Mouse (Mus musculus) WW6 (cell line): ENCODE data around the gene Synpo2.

Experiments
- DNase-seq: peaks from one replicate; pipeline ENCODE4 v3.0.0-alpha.2; 2013; ENCODE audit warnings: low read depth, low spot score

Gene Synpo2

DNA sequence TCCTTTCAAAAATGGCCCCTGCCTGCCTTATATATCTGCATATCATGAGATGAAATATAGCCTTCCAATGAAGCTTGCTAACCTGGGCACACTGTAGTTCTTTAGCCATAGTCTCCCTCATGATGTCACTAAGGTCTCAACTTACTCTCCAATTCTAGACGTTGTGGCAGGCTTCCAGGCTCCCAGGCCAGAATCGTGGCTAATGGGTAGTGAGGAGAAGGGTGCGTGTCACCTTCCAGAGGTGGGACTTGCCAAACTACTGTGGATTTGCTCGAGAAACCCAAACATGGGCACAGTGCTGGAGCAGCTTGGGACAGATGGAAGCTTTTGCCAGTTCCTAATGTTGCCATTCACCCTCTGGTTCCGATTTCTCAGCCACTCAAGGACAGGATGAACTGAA lies 69.5 kb downstream of the Synpo2 start:
- DNase-seq, result no peak

DNA sequence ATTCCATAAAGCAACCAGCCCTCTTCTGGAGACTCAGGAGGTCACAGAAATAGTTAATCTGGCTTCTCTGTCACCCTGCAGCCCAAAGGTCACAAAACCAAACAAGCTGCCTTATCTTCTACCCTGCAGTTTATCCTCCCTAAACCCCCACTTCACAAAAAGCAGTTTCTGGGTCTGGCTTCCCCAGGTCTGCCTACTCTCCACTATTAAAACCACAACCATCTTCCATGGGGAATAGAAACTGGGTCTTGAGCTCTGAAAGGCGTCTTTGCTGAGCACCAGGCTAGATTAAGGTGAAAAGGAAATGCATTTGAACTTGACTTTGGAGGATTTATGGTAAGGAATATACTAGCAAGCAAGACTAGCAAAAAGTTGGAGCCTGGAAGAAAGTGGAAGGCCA lies 71.8 kb downstream of the Synpo2 start:
- no peak for DNase-seq

DNA sequence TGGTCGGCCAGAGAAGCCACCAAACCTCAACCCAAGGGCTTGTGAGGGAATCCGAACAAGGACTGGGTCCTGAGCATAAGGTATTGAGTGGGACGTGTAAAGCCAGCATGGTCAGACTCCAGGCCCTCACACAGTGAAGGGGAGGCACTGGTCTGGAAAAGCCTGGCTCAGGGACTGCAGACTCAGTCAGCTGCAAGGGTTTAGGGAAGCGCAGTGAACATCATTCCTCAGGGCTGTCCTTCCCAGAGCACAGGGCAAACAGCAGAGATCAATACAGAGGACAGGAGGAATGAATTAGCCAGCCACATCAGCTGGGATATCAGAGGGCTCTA lies 72.8 kb downstream of the Synpo2 start:
- DNase-seq, result no peak

DNA sequence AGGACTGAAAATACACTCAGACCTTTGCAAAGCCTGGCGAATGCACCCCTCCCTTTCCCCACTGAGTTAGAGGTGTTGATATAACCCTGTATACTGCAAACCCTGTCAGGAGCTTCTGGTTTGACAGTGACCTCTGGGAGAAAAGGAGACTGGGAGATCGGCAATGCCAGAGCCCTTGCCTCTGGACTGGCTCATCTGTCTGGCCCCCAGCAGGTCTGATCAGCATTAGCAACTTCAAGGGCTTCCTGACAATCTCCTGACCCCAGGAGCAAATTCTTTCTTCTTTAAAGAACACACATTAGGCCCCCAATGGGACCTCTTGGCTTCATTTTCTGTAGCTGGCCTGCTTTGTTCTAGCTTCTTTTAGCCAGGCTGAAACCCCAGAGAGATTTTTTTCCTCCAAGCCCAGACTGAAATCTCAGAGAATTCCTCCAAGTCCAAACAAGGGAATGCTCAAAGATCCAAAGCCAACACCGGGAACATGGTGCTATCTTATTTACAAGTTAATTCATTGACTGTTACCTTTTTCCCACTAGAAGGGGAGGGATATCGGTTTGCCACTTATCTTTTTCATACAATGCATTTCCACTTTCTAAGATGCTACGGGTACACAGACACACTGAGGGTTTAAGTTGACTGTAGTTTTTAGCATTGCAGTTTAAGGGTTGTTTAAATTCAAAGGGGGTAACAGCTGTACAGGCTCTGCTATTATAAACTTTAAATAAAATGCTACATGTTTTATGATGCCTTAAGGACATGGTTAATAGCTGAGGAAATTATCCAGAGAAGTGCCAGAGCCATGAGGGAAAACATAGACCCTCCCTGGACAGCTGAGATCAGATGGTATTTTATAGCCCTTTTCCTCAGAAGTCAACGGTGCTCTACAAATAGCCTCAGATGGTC lies 73.4 kb downstream of the Synpo2 start:
- no peak for DNase-seq

DNA sequence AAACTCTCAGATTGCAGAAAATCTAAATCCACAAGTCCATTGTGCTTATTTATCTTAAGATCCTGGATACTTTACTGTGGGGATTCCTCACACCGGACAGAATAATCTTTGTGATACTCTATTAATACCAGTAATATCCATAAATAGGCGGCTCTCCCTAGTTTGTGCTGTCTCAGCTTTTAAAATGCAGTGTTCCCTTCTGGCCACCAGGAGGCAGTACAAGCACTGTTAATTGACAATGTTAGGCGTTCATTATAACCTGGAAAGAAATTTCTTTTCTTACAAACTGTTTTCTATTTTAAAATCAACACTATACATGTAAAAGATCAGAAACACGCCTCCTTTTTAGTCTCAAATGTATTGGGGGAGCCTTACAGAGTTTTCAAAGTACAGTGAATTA lies 75.2 kb downstream of the Synpo2 start:
- peak; percentile 5 for DNase-seq

DNA sequence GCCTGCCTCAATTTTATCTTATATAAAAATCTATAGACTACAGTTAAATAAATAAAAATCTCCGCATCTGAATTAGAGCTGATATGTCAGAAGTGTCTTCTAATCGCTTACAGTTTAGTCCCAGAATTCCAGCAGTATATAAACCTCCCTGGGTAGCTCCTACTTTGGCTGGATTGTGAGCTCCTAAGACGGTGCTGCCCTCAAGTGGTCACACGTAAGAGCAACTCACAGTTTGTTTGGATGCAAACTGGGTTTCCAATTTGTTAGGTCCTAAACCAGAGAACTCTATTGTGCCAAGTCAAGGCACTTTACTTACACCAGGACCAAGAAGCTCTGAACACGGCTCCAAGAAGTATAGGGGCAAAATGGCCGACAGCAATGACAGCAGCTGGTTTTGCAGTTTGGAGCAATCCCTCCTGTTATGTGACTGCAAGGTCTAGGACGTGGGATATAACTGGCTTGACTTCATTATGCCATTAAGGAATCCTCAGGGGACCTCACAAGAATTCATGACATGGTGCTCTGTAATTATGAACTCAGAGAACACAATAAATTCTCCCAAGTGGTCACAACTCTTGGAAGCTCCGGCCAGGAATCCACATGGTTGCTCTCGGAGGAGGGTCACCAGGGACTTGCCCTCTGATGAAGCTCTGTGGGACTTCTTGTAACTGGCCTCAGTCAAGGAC lies 76.7 kb downstream of the Synpo2 start:
- DNase-seq, result peak; percentile 14

DNA sequence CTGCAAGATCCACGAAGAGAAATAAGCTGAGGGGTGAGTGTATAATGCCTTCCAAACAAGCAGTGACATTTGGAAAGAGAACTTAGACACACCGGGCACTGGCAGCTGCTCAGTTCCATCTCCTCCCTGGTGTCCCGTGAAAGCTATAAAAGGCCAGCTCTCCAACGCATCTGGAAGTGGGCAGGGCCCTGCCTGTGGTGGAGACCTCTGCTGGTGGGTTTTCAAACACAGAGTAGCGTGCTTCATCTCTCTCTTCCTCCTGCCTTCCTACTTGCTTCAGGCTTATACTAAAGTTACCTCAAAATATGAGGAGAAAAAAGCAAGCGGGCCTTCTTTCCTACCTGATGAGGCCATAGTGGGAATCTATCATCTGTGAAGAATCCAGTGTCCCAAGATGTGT lies 77.4 kb downstream of the Synpo2 start:
- DNase-seq, result no peak

DNA sequence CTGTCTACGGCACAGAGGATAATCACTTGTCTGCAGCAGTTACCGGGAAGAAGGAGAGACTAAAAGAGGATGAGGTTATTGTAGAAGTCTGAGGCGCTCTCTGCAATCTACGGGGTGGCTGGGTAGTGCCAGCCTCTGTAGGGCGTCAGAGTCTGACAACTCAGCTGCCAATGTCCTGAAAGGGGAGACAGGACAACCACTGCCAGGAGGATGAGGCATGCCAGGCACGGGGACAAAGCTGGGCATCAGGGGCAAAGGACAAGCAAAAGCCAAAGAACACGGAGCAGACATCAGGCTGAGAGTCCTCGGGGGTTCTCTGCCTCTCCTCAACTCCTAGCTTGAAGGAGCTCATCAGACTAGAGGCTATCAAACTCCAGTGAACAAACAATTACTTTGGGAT lies 82.6 kb downstream of the Synpo2 start:
- no peak for DNase-seq

DNA sequence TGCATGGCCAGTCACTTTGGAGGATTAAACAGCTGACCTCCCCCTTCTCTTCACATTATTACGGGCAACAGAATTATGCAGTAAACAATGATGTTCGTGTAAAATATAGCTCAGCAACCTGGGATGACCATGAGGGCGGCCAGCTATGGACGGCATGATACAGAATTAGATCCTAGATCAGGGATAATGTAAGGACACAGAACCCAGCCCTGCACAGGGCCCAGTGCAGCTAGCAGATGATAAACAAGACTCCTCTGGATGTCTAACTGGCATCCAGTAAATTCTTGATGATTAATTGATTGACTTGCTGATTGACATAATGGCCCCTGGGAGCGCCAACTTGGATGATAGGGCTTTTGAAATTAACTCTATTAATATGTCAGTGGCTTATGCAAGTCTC lies 83.0 kb downstream of the Synpo2 start:
- DNase-seq, result no peak

DNA sequence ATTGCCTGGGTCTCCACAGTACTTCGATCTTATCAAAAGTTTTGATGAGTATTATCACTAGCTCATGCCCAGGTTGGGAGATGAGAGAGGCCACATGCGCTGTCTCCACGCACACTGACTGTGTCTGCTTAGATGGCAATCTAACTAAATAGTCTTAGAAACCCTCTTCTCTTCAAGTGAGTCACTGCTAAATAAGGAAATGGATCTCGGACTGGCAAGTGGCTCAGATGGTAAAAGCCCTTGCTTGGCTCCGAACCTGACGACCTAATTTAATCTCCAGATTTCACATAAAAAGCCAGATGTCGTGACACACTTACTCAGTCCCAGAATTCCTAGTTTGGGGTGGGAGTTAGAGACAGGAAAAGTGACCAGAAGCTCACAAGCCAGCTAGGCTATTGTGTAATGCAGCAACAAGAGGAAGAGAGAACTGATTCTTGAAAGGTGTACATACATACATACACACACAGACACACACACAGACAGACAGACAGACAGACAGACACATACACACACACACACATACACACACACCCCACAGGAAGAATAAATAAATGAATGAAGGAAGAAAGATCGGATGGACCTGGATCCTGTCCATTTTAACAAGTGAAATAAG lies 85.3 kb downstream of the Synpo2 start:
- no peak for DNase-seq

DNA sequence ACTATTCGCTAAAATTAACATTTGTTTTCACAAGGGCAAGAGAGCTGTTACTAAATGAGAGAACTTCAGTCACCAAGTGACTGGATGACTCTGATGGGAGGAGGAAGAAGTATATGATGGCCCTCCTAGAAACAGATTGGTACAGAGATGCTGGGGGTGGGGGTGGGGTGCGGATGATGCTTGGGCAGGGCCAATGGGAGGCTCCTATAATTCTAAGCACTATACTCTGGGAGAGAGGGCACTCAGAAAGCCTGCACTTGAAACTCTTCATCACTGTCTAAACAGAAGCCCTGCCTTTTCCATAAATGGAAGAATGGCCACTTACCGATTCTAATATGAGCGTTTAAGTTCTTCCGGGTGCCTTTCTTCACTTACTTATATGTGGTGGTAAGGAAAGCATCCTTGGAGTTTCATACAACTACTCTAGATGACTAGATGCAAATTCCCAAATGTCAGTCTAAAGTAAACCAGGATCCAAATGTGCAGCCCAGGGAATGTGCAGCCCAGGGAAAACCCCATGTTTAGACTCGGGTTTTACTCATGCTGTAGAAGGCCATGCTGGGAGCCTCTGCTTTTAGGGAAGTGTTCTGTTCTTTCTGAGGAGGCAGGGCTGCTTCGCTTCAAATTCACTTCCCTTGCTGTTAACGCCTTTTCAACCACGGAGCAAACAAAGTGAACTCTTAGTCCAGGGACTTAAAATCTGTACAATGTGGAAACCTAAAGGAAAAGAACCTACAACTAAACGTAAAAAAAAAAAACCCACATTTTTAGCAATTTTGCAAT lies 86.4 kb downstream of the Synpo2 start:
- no peak for DNase-seq

DNA sequence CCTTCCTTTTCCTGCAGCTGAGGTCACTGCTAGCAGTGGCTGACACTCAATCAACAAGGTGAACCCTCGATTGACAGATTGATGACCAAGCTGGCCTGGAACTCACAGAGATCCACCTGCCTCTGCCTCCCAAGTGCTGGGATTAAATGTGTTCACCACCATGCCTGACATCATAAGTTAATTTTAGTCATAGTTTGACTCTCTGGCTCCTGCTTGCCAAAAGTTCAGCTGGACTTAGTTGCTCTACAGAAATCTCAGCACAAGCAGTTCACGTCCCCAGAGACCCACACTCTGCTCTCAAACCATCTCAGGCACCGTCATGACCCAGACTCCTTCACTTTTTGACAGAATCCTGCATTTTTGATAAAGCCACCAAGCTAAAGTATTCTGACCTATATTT lies 87.3 kb downstream of the Synpo2 start:
- DNase-seq, result no peak

DNA sequence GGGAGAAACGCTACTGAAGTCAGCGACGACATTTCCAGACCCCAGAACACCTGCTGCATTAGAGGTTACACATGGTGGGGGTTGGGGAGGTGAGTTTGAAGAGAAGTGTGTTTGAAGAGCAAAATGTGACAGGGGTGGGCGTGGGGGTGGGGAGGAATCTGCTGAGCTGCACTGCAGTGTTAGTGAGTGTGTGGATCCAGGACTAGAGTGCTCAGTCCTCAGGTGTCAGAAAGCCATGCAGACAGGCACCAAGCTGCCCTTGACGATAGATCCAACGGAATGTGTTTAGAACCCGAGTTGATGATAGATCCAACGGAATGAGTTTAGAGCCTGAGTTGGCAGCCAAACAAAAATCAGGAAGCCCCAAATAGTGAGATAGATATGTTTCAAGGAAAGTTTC lies 89.4 kb downstream of the Synpo2 start:
- DNase-seq, result no peak

DNA sequence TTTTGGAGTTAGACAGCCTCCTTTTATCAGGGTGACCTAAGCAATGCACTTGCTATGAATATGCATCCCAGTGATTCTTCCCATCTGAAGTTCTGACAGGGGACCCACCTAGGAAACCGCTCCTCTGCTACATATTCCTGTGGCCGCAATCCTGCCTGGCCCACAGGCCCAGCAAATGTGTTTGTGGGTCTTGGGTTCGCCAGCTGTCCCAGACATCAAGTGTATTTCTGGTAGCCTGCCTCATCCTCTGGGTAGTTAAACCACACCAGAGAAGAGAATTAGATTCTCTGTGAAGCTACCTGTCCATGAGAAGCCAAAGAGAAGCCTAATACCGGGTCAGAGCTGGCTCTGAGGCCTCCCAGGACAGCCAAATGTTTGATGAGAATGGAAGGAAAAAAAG lies 90.0 kb downstream of the Synpo2 start:
- DNase-seq, result no peak

DNA sequence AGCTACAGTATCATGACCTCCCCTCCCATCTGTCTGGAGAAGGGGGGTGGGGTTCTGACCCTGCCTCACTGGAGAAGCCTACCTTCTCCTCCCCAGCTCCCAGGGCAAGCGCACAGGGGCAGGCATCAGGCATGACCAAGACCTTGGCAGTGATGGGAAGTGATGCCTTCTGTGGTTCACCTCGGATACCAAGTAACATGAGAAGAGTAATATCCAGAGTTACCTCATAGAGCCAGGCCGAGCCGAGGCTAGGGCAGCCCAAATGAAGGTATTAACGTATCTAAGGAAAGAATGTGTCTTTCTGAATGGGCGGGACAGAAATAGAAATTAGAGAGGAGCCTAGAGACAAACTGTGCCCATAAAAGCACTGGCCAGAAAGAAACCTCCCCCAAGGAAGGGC lies 92.5 kb downstream of the Synpo2 start:
- DNase-seq, result no peak

DNA sequence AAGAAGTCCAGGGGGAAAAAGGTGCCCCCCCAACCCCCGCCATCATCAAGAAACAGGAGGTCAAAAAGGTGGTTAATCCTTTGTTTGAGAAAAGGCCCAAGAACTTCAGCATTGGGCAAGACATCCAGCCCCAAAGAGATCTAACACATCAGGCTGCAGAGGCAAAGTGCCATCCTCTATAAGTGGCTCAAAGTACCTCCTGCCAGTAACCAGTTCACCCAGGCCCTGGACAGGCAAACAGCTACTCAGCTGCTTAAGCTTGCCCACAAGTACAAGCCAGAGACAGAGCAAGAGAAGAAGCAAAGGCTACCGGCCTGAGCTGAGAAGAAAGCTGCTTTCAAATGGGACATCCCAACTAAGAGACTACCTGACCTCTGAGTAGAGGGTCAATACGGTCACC lies 93.7 kb downstream of the Synpo2 start:
- no peak for DNase-seq

DNA sequence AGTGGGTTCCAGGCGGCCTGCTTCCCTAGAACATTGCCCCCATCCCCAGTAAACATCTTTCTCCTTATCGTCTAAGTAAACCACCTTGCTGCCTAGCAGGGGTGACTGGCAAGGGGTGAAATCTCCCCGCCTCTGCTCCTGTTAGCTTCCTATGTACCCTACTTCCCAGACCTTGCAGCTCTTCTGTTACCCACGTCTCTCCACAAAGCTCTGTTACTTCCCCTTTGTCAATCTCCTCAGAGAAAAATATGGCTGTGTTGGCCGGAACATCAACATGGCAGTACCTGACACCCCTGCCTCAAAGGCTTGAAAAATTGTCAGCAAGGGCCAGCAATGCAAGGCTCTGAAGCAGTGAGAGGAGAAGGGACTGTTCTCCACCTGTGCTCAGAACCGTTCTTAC lies 94.9 kb downstream of the Synpo2 start:
- DNase-seq, result no peak

DNA sequence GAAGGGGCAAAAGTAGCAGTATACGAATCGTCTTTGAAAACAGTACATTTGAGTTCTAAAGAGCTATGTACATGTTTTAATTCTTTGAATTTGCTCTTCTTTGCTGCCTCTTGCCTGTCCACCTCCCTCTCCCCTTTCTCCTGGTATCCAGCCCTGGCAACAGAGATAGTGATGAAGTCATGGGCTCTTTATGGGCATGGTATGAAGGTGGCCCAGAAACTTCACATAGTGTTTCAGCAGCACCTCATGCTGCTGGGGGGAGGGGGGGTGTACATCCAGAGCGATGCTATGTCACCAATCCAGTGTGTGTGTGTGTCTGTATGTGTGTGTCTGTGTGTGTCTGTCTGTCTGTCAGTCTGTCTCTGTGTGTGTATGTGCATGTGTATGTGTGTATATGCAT lies 95.8 kb downstream of the Synpo2 start:
- no peak for DNase-seq

DNA sequence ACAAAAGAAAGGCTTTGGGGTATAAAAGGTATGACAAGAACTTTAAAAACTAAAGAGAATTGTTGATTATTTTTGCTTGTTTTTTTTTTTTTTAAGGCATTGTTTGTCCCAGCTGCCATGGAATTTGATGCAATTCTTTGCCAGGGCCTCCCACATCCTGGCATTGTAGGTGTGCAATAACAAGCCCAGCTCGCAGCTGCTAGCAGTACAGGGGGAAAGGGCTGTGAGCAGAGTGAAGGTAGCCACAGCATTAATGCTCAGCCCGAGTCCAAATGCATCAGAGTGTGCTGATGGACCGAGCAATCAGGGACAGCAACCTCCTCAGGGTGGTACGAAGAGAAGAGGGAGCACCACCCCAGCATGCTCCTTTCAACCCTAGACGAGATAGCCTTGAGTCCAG lies 96.3 kb downstream of the Synpo2 start:
- DNase-seq, result no peak

DNA sequence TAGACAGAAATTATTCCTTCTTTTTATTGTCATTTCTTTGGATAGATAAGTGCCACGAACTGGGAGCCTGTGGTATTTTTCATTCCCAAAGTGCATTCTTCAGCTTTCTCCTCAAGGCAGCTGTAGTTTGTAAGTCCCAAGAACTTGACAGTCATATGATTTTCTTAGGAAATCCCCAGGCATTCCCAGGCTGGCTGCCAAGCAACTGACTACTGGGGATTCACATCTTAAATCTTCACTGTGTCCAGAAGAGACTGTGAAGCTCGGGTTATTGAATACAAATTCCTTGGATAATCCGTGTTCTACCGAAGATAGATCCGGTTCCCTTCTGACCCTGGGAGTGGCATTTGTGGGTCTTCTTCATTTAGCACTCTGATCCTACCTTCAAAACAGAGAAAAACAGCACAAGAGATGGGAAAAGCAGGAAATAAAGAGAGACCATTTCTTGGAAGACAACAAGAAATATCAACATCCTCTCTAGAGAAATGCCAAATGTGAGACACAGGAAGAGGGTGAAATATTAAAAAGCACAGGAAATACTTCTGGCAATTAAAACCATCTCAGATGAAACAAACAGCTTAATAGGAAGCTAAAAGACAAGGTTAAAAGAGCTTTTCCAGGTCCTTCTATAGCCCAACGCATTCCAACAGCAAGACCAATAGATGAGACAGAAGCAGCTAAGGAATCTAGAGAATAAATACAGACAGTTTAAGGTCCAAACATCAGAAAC lies 97.5 kb downstream of the Synpo2 start:
- DNase-seq, result no peak

DNA sequence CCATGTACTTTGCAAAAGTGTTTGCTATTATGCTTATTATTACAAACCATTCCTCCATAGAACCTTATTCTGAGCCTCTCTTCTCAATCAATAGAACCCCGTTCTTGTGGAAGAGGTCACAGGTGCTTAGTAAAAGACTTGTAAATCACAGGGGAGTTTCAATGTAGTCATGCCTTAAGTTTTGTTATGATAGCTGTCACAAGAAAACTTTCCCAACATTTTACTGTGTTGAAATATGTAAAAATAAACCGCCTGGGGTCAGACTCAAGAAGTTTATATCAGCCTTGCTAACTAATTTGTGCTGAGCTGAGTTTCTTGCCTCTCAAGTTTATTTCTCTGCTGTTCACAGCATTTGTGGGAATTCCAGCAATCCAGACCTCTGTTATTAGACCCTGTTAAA lies 103.8 kb downstream of the Synpo2 start:
- DNase-seq, result no peak
